Comparison of ENCODE assay signal across 9 mouse cellular contexts in genomic region chr1:130979455-130979854, GRCm38 (mm10). TPM values are rescaled to one million over a fixed set of nuclear protein-coding genes. Genes with fewer than 3 reads are reported as not detected.
A peak's percentile ranks its signal among the peaks of the same experiment; 100 is the strongest.
DNase-seq lines count a peak whose midpoint lies in the region; ATAC-seq and TF ChIP-seq lines count a peak whose summit lies in the region.
"Had no signal": no experiment of that assay in that cellular context is flagged by ENCODE, and none has a peak within 500 bp of the region (broad histone marks: within the 10 kb centered on the region; RNA-seq: fewer than 3 reads in every experiment).

No protein-coding gene starts in this region.

- no peak overlapping the region for H3K4me3 ChIP-seq in heart, embryonic 11.5 days (ENCODE audit: low read depth, low read length)
- no peak overlapping the region for H3K4me3 ChIP-seq in intestine, postnatal 0 days (ENCODE audit: low read depth, low read length)

- no peak overlapping the region for H3K27ac ChIP-seq in heart, embryonic 11.5 days (ENCODE audit: low read depth, low read length)
- no peak overlapping the region for H3K27ac ChIP-seq in intestine, postnatal 0 days (ENCODE audit: low read depth, low read length)

- no peak overlapping the region for H3K9ac ChIP-seq in heart, embryonic 11.5 days (ENCODE audit: low read depth, low read length)
- H3K9ac ChIP-seq in intestine, postnatal 0 days (ENCODE audit: low read depth, low read length): no peak overlapping the region

- no peak overlapping the region for H3K4me2 ChIP-seq in heart, embryonic 11.5 days
- H3K4me2 ChIP-seq in intestine, postnatal 0 days (replicated peaks; ENCODE audit: low read depth): no peak overlapping the region

- TF ChIP-seq CTCF in intestine, postnatal 0 days (IDR thresholded peaks at IDR 0.05; ENCODE audit: low read depth): peak; percentile 89

- peak; percentile 18 for DNase-seq in heart, adult 8-10 months (ENCODE audit: low spot score)
- peak; percentile 62 for DNase-seq in 3T3-L1 (ENCODE audit: low read depth, low spot score)
- peak; percentile 29 for DNase-seq in Muller cell, postnatal 12 days (ENCODE audit: inconsistent ontology term)
- DNase-seq in cerebellum, postnatal 14 days: peak; percentile 79 to 81
- DNase-seq in lung, postnatal 36 days: peak; percentile 70
- DNase-seq in thymus, postnatal 10 days (ENCODE audit: low spot score in 2 of 2): peak; percentile 22 to 61

- no peaks in the 10 kb centered on the region for H3K27me3 ChIP-seq in heart, embryonic 11.5 days (ENCODE audit: control insufficient read depth, insufficient read depth, low read length)
- H3K27me3 ChIP-seq in intestine, postnatal 0 days (replicated peaks; ENCODE audit: control insufficient read depth, insufficient read depth, low read length): no peaks in the 10 kb centered on the region

- no peaks in the 10 kb centered on the region for H3K4me1 ChIP-seq in heart, embryonic 11.5 days (ENCODE audit: control insufficient read depth, insufficient read depth, low read length)
- H3K4me1 ChIP-seq in intestine, postnatal 0 days (replicated peaks; ENCODE audit: control insufficient read depth, insufficient read depth, low read length): no peaks in the 10 kb centered on the region

- H3K9me3 ChIP-seq in heart, embryonic 11.5 days (replicated peaks; ENCODE audit: control insufficient read depth, low read length): no peaks in the 10 kb centered on the region
- H3K9me3 ChIP-seq in intestine, postnatal 0 days (ENCODE audit: control insufficient read depth): no peaks in the 10 kb centered on the region

- 57% methylated on average over 1 of the region's 1 CpGs for WGBS in heart, embryonic 11.5 days (ENCODE audit: insufficient replicate concordance)
- WGBS in intestine, postnatal 0 days: 55% methylated on average over 1 of the region's 1 CpGs

- no peaks in the 10 kb centered on the region for H3K36me3 ChIP-seq in heart, embryonic 11.5 days (ENCODE audit: control insufficient read depth, insufficient read depth, low read length)
- H3K36me3 ChIP-seq in intestine, postnatal 0 days (ENCODE audit: control insufficient read depth, insufficient read depth): no peaks in the 10 kb centered on the region

- ATAC-seq in heart, embryonic 11.5 days (replicated peaks; ENCODE audit: insufficient number of reproducible peaks, low FRiP score, low TSS enrichment): no peak
- ATAC-seq in intestine, postnatal 0 days: no peak

RNA-seq across cellular contexts. Expression of gene Il19, which starts 39.5 kb away (rescaled TPM):
- total RNA-seq in heart, adult 8-10 months (2022): not detected
- polyA plus RNA-seq in heart, embryonic 11.5 days (2014; fragmentation: Nextera tagmentation; extraction: Ambion mirVana): not detected in 2 replicates
- polyA plus RNA-seq in intestine, postnatal 0 days (2015; fragmentation: Nextera tagmentation; extraction: Ambion mirVana): not detected in 2 replicates
- total RNA-seq: left cerebral cortex, postnatal 36 days had no signal

RNA-seq across cellular contexts. Expression of gene Il10, which starts 40.2 kb away (rescaled TPM):
- not detected for total RNA-seq in heart, adult 8-10 months (2022)
- not detected in 2 replicates for polyA plus RNA-seq in heart, embryonic 11.5 days (2014; fragmentation: Nextera tagmentation; extraction: Ambion mirVana)
- not detected in 2 replicates for polyA plus RNA-seq in intestine, postnatal 0 days (2015; fragmentation: Nextera tagmentation; extraction: Ambion mirVana)
- total RNA-seq: left cerebral cortex, postnatal 36 days had no signal

Comparison
In these comparisons a context has a peak if more than half of its experiments do, and no peak if none do; other contexts are left out.
1. DNase-seq: peak in every context shown above with its lines; median percentile 80 in cerebellum, postnatal 14 days; 70 in lung, postnatal 36 days; 62 in 3T3-L1; 42 in thymus, postnatal 10 days; 29 in Muller cell, postnatal 12 days; 18 in heart, adult 8-10 months.